Mouse (Mus musculus) mesoderm, embryonic 11.5 days (tissue): ENCODE measurements around the gene 4930507D05Rik.
"Not testable (repeated sequence)": the region's sequence is repeated elsewhere in the genome, so short reads cannot be mapped to it uniquely, and the experiment has no call there.

Source experiments
- DNase-seq: peaks from one replicate; pipeline ENCODE4 v3.0.0-alpha.2; 2012; ENCODE audit warnings: low read depth, low spot score

4930507D05Rik gene

DNA sequence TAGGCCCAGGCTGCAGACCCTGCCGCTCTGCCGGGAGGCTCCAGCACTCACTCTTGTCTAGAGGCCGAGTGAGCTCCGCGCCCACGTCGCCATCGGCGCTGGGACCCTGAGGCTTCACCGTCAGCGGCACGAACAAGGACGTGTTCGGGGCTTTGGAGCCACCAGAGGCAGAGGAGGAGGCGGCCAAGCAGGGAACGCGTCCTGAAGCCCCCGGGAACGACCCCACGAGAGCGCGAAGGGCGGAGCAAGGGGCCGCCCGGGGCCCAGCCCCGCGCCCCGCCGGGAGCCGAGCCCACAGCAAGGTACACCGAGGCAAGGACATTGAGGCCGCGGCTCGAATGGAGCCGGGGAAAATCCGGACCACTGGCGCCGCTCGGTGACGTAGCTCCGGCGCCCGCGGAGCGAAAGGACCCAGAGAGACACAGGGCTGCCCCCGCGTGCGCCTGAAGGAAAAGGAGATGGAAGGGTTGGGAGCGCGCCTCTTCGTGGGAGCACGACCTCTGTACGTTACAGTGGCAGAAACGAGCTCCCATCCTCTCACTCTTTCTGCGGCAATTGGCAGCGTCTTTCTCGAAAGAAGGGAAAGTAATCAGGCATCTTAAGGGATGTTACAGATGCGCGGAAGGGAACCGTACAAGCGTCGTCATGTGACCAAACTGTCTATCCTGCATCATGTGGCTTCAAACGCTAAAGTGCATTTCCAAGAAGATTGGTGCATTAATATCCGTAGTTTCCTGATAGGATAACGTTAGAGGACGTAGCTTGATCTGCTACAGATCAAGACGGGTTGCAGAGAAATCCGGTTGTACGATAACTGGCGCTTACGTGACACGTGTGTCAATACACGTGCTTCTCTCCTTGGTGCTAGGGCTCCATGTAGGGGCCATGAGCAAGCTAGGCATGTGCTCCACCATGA lies at the start of gene 4930507D05Rik, which contains the start of gene Supv3l1:
4930507D05Rik (plus strand) TSS at position 126 of the 916 bp plus-strand sequence.
Supv3l1 (minus strand) TSS at position 375 of the 916 bp plus-strand sequence.
- peak; percentile 91 for DNase-seq

DNA sequence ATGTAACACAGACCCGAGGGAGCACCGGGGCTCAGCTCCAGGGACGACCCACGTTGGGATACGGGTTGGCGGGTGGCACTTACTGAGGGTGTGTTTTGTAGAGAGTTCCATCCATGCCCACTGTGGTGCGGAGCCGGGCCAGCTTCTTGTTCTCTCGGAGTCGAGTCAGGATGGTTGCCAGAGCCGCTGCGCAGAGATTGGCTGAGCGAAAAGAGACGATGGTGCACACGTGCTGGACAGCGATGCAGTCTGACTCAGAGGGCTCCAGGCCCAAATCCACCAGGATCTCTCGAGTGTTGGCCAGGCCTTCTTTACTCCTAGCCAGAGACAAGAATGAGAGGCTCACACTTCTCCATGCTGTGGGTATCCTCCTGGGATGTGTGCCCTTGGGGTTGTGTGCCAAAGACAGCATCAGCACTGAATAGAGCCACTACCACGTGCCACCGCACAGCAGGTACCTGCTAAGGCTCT lies 47.6 kb upstream of the 4930507D05Rik start:
- DNase-seq: no peak

DNA sequence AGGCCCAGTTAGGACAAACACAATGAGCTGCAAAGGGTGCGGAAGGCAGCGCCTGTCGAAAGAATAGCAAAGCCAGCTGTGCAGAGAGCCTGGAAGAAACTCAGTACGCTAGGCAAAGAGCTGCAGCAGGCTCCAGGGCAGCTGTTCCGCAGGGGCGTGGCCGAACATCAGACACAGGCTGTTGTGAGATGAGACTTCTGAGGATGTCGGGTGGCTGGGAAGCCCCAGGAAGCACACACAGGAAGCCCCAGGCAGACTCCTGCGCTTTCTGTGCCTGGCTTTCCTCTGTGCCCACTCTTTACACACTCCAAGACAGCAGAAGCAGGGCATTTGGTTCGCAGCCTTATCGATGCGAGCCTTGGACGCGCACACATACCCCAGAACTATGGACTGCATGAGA lies 44.4 kb upstream of the 4930507D05Rik start:
- DNase-seq: peak; percentile 48

DNA sequence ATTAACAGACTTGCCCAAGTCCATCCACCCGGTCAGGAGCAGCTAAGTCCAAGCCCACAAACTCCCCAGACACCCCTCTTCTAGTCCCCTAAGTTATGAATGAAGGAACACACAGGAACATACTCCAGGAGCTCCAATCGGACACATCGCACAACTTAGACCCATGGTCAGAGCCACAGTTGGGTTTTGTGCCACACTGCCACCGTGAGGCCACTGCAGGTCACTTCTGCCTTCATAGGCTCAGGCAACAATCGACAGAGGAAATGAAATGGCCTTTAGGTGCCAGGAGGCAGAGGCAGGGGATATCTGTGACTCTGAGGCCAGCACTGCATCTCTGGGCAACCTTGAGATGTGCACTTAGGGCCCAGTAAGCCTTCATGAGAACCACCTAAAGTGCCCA lies 38.3 kb upstream of the 4930507D05Rik start:
- DNase-seq: peak; percentile 68

DNA sequence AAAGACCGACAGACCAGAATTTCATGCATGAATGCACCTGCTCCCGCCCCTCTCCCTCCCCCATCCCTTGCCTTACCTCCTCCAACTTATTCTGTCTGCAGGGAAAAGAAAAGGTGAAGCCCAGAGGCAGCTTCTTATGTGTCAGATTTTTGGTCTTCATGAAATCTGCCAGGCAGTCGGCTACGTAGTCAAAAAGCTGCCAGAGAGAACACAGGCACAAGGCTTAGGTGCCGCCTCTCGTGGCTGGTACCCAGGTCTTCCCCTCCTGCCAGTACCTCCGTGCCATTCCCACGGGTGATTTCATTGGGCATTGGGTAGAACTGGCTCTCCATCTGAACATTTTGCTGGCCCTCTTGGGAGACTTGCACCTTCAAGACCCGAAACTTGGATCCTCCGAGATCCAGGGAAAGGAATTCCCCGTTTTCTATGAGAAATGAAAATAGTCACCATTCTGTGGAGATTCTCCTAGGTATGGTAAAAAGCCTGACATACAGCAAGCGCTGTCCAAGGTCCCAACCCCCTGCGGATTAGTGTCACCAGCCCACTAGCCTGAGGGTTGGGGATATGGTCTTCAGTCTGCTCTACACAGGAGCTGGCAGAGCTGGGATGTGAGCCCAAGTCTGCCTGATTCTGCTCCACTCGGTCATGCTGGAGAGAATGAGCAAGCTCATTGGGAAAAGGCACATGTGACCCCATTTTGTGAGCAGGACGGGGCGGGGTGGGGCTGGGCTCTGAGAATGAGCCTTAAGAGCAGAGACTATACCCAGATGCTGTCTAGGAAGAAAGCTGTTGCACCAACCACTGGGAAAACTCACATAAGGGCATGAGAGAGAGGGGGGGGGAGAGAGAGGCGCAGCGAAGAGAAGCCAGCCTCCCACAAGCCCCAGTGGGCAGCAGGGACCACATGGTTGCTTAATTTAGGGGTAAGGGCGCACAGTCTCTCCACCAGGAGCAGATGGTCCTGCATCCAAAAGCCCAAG lies 37.6 kb upstream of the 4930507D05Rik start:
- DNase-seq: no peak

DNA sequence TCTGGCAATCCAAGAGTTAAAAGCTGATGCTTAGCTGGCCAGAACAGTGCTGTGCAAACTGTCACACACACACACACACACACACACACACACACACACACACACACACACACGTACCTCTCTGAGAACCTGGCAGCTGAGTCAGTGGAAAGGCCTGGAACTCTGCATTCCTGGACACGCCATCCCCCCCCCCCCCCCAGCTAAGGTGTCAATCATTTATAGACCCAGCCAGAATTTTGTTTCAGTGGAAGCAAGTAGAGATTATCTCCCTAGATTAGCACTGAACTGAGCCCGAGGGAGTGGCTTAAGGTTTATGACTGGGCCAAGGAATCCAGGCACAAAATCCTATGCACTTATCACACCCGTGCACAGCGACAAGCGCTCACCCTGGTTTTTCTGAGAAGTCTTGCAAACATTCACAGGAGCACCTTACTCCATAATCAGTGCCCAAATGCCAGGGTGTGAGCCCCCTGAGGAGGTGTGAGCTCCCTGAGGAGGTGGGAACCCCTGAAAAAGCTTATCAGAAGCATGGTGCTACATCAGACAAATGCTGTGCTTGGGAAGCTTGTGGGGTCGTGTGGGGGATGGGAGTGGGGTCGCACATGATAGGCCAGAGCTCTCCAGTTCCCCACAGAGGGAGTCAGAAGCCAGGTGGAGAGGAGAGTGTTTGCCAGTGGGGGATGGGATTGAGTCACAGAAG lies 36.2 kb upstream of the 4930507D05Rik start:
- no peak for DNase-seq

DNA sequence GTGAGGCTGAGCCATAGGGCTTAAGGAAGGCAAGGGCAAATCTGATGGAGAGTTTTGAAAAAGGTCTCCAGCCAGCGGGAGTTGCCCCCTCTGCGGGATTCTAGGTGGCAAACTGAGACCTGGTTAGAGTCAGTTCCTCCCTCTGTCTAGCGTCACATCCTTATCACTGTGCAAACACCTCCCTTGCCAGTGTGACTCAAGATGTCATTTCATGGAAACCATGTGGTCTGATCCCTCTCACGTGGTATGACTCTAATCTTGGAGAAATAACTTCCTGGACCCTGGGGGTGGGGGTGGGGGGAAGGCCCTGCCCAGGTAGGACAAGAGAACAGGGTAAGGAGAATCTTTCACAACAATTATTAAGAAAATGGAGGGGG lies 35.7 kb upstream of the 4930507D05Rik start:
- DNase-seq: no peak

DNA sequence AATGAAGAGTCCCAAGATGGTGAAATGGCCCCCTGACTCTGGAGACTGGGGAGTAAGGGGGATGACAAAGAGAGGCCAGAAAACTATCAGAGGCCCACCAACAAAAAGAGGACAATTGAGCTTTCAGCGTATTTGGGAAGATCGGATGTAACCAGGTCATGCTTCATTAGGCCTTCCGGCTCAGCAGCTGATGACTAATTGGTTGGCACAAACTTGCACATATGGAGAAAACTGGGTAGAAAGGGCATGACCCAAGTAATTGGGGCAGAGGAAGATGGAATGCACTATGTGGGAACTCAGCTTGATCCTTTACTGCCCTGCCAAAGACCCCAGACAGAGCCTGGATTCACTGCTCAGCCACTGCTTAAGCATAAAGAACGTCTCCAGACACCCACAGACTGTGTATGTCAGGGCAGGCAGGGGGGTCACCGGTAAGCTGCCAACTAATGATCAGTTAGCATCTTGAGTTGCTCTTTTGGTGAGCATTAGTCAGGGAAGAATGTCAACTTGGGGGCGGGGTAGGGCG lies 30.4 kb upstream of the 4930507D05Rik start:
- DNase-seq: no peak

DNA sequence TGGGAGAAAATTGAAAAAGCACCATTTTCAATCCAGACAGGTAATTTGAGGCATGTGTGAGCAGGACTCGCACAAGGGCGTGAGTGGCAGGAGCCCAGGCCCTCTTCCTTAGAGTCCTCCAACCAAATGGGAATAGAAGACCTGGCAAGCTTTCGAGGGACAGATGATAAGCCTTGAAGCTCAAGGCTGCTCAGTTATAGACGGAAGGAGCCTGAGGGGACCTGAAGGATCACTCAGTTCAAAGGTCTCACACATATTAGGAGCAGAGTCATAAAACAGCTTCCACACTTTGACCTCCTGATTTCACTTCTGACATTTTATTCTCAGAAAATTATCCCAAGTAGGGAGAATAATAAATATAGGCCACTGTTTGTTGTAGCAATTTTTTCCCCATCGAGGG lies 29.9 kb upstream of the 4930507D05Rik start:
- DNase-seq: no peak

DNA sequence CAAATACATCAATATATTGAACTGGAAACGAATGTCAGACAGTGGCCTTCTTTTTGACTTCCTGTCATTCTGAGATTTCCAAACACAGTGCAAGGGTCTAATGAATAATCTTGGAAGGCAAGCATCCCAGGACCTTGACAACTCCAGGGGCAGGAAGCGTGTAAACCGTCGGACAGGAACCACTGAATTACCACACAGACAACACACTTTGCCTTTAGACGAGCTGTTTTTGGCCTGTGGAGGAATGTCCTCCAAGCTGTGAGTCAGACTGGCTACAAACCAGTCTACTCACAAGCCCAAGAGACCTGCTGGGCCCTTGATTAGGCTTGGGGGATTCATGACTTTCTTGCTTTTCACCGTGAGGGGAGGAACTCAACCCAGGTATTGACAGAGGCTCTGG lies 28.9 kb upstream of the 4930507D05Rik start:
- DNase-seq: no peak

DNA sequence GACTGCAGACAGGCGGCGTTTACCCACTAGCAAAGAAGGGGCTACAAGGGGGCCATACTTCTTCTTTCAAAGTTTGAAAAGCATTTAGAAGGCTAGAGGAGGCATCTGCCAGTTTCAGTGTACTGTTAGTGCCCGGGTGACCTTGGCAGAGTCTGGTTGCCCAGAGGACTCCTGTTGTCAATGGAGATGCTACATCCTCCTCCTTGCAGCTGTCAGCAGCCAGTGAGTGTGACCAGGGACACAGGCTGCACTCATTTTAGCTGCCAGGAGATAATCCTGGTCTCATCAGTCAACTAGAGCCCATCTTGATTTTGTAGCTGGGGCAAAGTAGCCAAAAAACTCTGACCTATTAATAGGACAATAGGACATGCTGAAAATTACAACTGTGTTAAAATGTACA lies 28.2 kb upstream of the 4930507D05Rik start:
- no peak for DNase-seq

DNA sequence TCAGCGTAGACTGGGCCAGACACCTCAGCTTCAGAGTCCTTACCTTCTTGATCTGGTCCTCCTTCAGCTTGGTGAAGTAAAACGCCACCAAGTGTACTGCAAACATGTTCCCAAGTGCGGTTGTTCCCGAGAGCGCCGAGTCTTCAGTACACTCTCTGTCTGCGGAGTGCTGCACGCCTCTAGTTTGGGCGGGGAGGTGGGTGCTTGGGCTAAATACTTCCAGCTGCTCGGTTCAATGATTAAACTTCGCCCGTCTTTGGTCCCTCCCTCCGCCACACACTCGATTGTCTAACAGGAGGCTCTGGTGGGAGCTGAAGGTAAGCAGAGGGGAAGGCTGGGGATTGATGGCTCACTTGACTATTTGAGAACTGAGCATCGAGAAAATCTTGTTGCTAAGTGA lies 27.0 kb upstream of the 4930507D05Rik start, which contains the start of gene Hkdc1:
Hkdc1 (minus strand) TSS at position 237 of the 400 bp plus-strand sequence.
- no peak for DNase-seq

DNA sequence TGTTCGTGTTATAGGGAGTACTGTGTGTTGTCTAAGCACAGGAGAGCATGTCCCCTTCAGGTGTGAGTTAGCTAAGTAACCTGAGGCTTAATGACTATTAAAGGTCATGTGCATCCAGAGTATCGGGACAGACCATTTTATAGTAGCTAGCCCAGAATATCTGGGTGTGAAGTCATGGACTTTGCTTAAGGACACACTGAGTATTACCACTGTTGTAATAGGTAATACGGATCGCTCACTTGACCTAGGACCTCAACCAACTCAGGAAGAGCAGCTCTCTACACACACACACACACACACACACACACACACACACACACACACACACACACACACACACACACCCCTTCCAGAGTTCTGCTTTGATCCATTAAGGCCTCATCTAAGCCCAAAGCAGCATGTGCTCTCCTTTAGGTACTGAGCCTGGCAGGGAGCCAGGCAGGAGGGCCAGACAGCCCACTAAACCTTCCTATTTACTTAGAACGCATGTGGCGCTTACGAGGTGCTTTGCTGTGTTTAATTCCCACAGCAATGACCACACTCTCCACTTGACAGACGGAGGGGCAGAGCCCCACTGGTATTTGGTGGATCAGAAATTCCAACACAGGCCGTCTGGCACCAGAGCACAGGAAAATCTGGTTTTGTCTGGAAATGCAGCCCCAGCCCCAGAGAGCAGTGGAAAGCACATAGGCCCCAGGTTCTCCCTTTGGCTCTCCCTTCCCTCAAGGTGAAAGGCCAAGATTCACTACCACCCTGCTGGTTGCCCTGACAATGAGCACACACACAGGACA lies 24.0 kb upstream of the 4930507D05Rik start:
- no peak for DNase-seq

DNA sequence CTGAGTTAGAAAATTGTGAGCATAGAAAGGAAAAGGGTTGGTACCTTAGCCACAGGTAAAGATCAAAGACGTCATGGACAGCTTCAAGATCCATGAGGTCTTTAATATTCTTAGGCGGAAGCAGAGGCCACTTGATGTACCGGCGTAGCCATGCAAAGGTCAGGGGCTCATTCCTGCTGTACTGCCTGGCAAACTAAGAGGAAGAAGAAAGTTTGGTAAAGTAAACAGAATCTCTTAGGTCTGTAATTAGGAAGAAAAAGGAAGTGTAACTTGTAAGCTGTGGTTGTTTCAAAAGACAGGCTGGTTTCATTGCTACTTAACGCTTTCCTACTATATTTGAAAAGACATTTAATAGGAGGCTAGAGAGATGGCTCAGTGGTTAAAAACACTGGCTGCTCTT lies 18.9 kb upstream of the 4930507D05Rik start:
- DNase-seq: no peak

DNA sequence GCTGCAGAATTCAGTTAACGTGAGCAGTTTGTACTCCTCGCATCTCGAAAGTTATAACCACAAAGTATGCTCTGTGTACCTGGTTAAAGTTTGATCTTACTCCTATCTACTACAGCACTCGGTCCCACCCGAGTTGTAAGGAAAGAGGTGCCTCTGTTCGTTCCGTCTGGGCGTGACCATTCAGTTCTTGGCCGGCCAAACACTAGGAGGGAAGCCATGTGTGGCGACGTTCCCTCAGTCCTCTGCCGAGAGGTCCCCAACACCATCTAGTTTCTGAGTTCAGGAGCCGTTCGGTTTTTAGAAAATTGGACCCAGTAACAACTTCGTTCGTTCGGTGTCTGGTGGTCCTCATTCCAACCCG lies 971 bp downstream of the 4930507D05Rik start:
- DNase-seq: no peak

DNA sequence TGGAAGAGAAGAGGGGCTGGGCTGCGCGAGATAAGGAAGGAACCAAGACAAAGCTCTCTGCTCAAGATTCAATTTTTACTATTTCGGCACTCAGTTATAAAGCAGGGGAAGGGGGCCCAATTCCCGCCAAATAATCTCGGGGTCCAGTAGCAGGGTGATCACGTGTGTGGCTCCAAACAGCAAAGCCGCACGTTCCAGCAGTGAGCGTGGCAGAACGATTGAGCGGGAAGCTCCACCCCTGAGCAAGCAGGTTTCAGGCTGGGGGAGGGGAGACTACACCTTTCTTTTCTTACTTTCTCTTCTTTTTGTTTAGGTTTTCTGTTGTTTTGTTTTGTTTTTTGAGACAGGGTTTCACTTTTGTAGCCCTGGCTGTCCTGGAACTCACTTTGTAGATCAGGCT lies 2.7 kb downstream of the 4930507D05Rik start:
- not testable (repeated sequence) for DNase-seq

DNA sequence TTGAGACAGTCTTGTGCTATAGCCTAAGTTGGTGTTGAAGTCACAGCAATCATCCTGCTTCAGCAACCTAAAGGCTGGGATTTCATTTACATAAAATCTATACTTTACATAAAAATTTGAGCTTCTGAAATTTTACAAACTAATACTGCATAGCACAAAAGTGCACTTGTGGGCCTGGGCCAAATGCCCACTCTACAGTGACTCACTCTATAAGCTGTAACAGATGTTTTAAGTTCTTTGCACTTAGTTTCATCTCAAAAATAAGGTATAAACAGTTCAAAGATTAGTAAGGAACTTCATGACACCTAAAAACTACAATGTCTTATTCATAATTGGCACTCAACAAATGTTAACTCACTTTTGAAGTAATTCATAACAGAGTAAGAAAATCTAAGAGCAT lies 12.0 kb downstream of the 4930507D05Rik start:
- no peak for DNase-seq

DNA sequence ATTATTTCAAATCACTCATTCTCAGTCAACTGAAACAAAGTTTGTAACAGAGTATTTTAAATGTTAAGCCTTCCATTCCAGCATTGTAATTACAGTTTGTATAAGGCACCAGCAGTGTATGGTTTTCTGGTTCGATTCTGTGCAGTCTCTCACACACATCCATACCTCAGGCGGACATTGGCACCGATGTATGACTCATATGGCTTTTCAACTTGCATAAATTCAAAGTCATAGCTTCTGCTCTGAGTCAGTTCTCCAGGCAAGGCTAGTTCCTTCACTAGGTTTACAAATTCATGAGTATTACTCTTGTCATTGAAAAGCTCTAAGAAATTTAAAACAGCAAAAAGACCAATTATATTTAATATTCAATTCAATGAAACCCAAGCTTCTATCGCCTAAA lies 20.4 kb downstream of the 4930507D05Rik start:
- no peak for DNase-seq

DNA sequence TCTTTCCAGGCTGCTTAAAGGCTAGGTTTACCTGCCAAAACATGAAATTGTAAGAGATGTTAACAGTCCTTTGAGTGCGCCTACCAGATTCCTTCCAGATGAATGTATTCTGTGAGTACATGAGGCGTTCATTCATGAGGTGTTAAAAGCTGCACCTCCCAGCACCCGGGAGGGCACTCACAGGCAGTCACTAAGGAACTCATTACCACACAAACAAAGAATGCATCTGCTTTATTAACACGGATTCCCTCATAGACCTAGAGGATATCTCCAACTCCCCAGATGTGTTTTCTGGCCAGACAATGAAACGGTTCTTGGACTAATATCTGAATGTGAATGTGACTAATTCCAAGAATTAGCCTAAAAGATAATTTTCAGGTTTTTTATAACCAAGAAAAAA lies 21.8 kb downstream of the 4930507D05Rik start:
- no peak for DNase-seq

DNA sequence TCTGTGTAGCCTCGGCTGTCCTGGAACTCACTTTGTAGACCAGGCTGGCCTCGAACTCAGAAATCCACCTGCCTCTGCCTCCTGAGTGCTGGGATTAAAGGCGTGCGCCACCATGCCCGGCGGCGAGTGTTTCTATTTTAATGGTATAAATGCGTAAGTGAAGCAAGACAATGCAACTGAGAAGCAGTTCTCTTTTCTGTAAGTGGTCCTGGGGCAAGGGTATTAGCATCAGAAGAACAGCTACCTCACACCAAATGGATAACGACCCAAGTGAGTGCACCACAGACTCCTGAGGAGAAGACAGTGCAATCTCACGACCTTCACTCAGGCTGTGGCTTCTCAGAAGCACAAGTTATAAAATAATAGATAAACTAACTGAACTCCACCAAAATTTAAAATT lies 25.7 kb downstream of the 4930507D05Rik start:
- no peak for DNase-seq
